Mouse (Mus musculus) kidney, adult 2 months (tissue): ENCODE measurements around the gene Zfp664. TPM values are rescaled to one million over a fixed set of nuclear protein-coding genes. Genes with fewer than 3 reads are reported as not detected.

Experiments used
- DNase-seq: peaks from one replicate; pipeline ENCODE4 v3.0.0; 2021
- H3K27ac ChIP-seq: fragments of 200-500 bp; 2 replicates; pipeline ENCODE4 v1.5.1; 2012; ENCODE audit warnings: low read depth, low read length, control low read depth, inconsistent platforms; ENCODE audit not compliant: insufficient read depth
- H3K27me3 ChIP-seq: fragments of 200-500 bp; replicated peaks from 2 replicates; pipeline ENCODE4 v1.6.1; 2012; ENCODE audit warnings: mild to moderate bottlenecking, moderate library complexity, low read length, inconsistent platforms; ENCODE audit not compliant: control insufficient read depth, insufficient read depth
- H3K36me3 ChIP-seq: fragments of 200-500 bp; 2 replicates; pipeline ENCODE4 v1.6.1; 2012; ENCODE audit warnings: mild to moderate bottlenecking, moderate library complexity, low read length, inconsistent platforms; ENCODE audit not compliant: control insufficient read depth, insufficient read depth
- H3K4me1 ChIP-seq: fragments of 200-500 bp; 2 replicates; pipeline ENCODE4 v1.6.1; 2011; ENCODE audit warnings: low read length; ENCODE audit not compliant: control insufficient read depth, insufficient read depth
- H3K4me3 ChIP-seq: fragments of 200-500 bp; 2 replicates; pipeline ENCODE4 v1.5.1; 2011; ENCODE audit warnings: mild to moderate bottlenecking, low read depth, low read length, control low read depth; ENCODE audit not compliant: insufficient read depth
- CTCF ChIP-seq: fragments of 200-500 bp; conservative IDR thresholded peaks from 2 replicates; pipeline ENCODE4 v1.5.1; 2011; ENCODE audit warnings: low read depth, mild to moderate bottlenecking, control low read depth, low read length, moderate library complexity, mixed read lengths; ENCODE audit not compliant: insufficient read depth, insufficient read length
- POLR2A ChIP-seq: fragments of 200-500 bp; IDR thresholded peaks from one replicate; pipeline ENCODE4 v1.6.1; 2011; ENCODE audit warnings: low read depth, low read length, control low read depth
- WGBS: fragments of 180-500 bp; shearing (Covaris S2); methylation state at CpG from one replicate; pipeline ENCODE4 v1.1.7; 2018; 5-methylcytosine and 5-hydroxymethylcytosine counted together
- polyA plus RNA-seq: library from polyadenylated mRNA; depleted of rRNA; stranded (reverse); fragments of >200 nt; gene quantifications from 2 replicates; pipeline ENCODE4 v1.2.3, GENCODE M21; 2012

The Zfp664 gene
- polyA plus RNA-seq, 1 experiment: 20.4 TPM

GRCm38 (mm10) chr5:124930603-124931002, 68.1 kb downstream of the Zfp664 start:
- Histone ChIP-seq H3K27me3 (no peaks in the 10 kb centered on the region), H3K27ac (no peak overlapping the region), H3K36me3 (no peaks in the 10 kb centered on the region), H3K4me3 (no peak overlapping the region), H3K4me1 (no peaks in the 10 kb centered on the region)
- no peak for DNase-seq
- WGBS: 76% methylated on average over 9 of the region's 9 CpGs
- TF ChIP-seq POLR2A (no peak), CTCF (no peak)

GRCm38 (mm10) chr5:124931076-124931475, 68.6 kb downstream of the Zfp664 start:
- TF ChIP-seq CTCF: no peak
- TF ChIP-seq POLR2A: no peak
- DNase-seq: no peak
- H3K27ac ChIP-seq: no peak overlapping the region
- no peaks in the 10 kb centered on the region for H3K27me3 ChIP-seq
- no peaks in the 10 kb centered on the region for H3K36me3 ChIP-seq
- H3K4me3 ChIP-seq: no peak overlapping the region
- WGBS: 81% methylated on average over 8 of the region's 8 CpGs
- no peaks in the 10 kb centered on the region for H3K4me1 ChIP-seq

GRCm38 (mm10) chr5:124934558-124934957, 72.1 kb downstream of the Zfp664 start:
- WGBS: 61% methylated on average over 7 of the region's 7 CpGs
- no peaks in the 10 kb centered on the region for H3K4me1 ChIP-seq
- no peak for DNase-seq
- no peak overlapping the region for H3K27ac ChIP-seq
- no peaks in the 10 kb centered on the region for H3K27me3 ChIP-seq
- no peak for TF ChIP-seq CTCF
- no peak for TF ChIP-seq POLR2A
- H3K4me3 ChIP-seq: no peak overlapping the region
- H3K36me3 ChIP-seq: no peaks in the 10 kb centered on the region

- Histone ChIP-seq H3K4me3 (no peak overlapping the region), H3K36me3 (no peaks in the 10 kb centered on the region), H3K27ac (no peak overlapping the region), H3K27me3 (no peaks in the 10 kb centered on the region), H3K4me1 (no peaks in the 10 kb centered on the region)
- no peak for DNase-seq
- WGBS: 90% methylated on average over 12 of the region's 12 CpGs
- no peak for TF ChIP-seq POLR2A
- no peak for TF ChIP-seq CTCF
Observed at GRCm38 (mm10) chr5:124943181-124943792, 80.8 kb downstream of the Zfp664 start.

GRCm38 (mm10) chr5:124943793-124944383, 81.4 kb downstream of the Zfp664 start:
- no peak overlapping the region for H3K27ac ChIP-seq
- 34% methylated on average over 12 of the region's 12 CpGs for WGBS

GRCm38 (mm10) chr5:124944384-124944783, 81.9 kb downstream of the Zfp664 start:
- no peaks in the 10 kb centered on the region for H3K4me1 ChIP-seq
- no peak overlapping the region for H3K4me3 ChIP-seq
- WGBS: 73% methylated on average over 10 of the region's 10 CpGs
- no peaks in the 10 kb centered on the region for H3K27me3 ChIP-seq
- no peak for DNase-seq
- TF ChIP-seq CTCF: no peak
- TF ChIP-seq POLR2A: no peak
- H3K27ac ChIP-seq: no peak overlapping the region
- H3K36me3 ChIP-seq: no peaks in the 10 kb centered on the region

More at GRCm38 (mm10) chr5:124943793-124944383, 81.4 kb downstream of the Zfp664 start:
- Histone ChIP-seq H3K4me3 (no peak overlapping the region), H3K36me3 (no peaks in the 10 kb centered on the region), H3K27me3 (no peaks in the 10 kb centered on the region), H3K4me1 (no peaks in the 10 kb centered on the region)
- TF ChIP-seq POLR2A: no peak
- peak; percentile 85 for TF ChIP-seq CTCF
- peak; percentile 56 for DNase-seq

- H3K4me3 ChIP-seq: no peak overlapping the region
- H3K27me3 ChIP-seq: no peaks in the 10 kb centered on the region
- no peaks in the 10 kb centered on the region for H3K4me1 ChIP-seq
- no peaks in the 10 kb centered on the region for H3K36me3 ChIP-seq
- H3K27ac ChIP-seq: no peak overlapping the region
- WGBS: 89% methylated on average over 4 of the region's 4 CpGs
- no peak for DNase-seq
- TF ChIP-seq POLR2A (no peak), CTCF (no peak)
Observed at GRCm38 (mm10) chr5:124945046-124945445, 82.6 kb downstream of the Zfp664 start.
